Mouse (Mus musculus) brain, embryonic 14.5 days (tissue): Measurements from ENCODE around the gene Atf6b. TPM values are rescaled to one million over a fixed set of nuclear protein-coding genes. Genes with fewer than 3 reads are reported as not detected.

Experiments used
- DNase-seq: peaks from one replicate; pipeline ENCODE4 v3.0.0-alpha.2; 2011; ENCODE audit warnings: low read depth
- CTCF ChIP-seq: fragments of 200-500 bp; IDR thresholded peaks from 2 replicates; pipeline ENCODE4 v1.5.1; 2012; ENCODE audit warnings: inconsistent platforms, mild to moderate bottlenecking, moderate library complexity, borderline replicate concordance; ENCODE audit not compliant: insufficient read depth, insufficient read length; ENCODE audit errors: extremely low read depth
- POLR2A ChIP-seq: fragments of 200-500 bp; IDR thresholded peaks from 2 replicates; pipeline ENCODE4 v1.6.1; 2012; ENCODE audit warnings: mild to moderate bottlenecking, inconsistent platforms, borderline replicate concordance; ENCODE audit not compliant: poor library complexity, insufficient read depth, insufficient read length, severe bottlenecking; ENCODE audit errors: extremely low read depth
- polyA plus RNA-seq: library from polyadenylated mRNA; depleted of rRNA; stranded (reverse); fragments of >200 nt; gene quantifications from 2 replicates; pipeline ENCODE4 v1.2.3, GENCODE M21; 2012

Gene Atf6b
- polyA plus RNA-seq, 1 experiment = 113 TPM

DNA sequence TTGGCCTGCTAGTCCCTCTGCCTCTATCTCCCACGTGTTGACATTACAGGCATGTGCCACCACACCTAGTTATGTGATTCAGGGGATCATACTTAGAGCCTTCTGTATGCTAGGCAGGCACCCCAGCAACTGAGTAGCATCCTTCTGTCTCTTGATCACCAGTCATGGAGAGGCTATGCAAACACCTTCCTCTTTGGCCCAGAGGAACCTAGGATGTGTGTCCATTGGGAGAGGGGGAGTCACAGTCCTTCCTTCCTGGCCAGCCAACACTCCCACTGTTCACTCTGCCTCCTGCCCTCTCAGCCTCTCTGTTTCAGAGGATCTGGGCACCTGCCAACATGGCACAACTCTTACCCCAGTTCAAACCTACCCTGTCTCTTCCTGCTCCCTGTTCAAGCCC lies 16.6 kb downstream of the Atf6b start:
- TF ChIP-seq POLR2A = no peak
- no peak for TF ChIP-seq CTCF
- no peak for DNase-seq

DNA sequence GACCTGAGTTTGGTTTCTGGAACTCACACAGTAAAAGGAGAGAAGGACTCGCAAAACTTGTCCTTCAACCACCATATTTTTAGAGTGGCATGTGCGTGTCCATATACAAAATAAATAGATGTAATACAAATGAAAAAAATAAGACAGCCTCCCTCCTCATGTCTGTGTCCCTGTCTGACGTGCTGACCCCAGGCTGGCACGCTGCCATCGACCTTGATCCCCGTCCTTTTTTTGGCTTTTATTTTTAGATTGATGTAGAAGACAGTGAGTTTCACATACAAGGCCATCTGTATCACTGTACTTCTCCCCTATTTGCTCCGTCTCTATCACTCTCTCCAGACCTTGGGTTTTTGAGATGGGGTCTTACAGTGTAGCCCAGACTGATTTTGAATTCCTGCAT lies 17.5 kb downstream of the Atf6b start:
- DNase-seq = no peak
- no peak for TF ChIP-seq CTCF
- TF ChIP-seq POLR2A = no peak

DNA sequence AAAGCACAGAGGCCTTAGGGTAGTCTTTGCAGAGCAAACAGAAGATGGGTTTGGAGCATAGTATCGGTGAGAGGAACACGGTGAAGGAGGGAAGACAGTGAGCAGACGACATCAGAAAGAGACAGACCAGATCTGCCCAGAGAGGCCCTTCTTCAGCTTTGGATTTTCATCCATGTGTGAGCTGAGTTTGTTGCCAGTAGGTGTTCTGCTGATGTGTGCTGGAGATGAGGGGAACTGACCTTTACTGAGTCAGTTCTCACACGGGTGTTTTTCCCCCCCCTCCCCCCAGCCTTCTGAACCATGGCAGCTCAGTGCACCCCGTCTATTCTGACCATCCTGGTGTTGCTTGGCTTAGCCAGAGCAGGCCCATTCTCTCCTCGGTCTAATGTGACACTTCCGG lies 23.3 kb downstream of the Atf6b start, which contains the start of gene Tnxb:
Gene Tnxb (plus strand): TSS at position 301 of the 400 bp plus-strand sequence.
- no peak for DNase-seq
- no peak for TF ChIP-seq POLR2A
- TF ChIP-seq CTCF = no peak

- TF ChIP-seq CTCF = no peak; the same call in 1 of the 2 replicates
- no peak for TF ChIP-seq POLR2A
- DNase-seq = no peak
Observed at GRCm38 (mm10) chr17:34671151-34672066, 24.5 kb downstream of the Atf6b start.

DNA sequence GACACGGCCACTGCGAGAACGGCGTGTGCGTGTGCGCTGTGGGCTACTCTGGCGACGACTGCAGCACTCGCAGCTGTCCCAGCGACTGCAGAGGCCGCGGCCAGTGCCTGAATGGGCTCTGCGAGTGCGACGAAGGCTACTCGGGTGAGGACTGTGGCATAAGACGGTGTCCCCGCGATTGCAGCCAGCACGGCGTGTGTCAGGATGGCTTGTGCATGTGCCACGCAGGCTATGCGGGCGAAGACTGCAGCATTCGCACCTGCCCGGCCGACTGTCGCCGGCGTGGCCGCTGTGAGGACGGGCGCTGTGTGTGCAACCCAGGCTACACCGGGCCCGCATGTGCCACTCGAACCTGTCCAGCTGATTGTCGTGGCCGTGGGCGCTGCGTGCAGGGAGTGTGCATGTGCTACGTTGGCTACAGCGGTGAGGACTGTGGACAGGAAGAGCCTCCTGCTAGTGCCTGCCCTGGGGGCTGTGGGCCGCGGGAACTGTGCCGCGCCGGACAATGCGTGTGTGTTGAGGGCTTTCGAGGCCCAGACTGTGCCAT lies 25.4 kb downstream of the Atf6b start:
- DNase-seq = no peak
- no peak for TF ChIP-seq POLR2A

DNA sequence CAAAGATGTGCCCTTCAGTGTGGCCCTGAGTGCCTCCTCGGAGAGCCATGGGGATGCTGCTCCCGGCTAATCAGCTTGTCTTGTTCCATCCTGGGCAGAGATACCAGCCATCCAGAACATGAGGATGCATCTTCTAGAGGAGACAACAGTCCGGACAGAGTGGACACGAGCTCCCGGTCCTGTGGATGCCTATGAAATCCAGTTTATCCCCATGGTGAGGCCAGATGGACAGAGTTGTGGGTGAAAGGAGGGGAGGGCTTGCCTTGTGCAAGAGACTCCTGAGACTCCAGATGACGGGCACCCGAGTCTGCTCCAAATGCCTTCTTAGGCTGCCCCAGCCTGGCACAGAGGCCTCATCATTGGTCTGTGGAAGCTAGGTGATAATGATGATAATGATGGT lies 26.2 kb downstream of the Atf6b start:
- TF ChIP-seq POLR2A (no peak), CTCF (no peak)
- no peak for DNase-seq

GRCm38 (mm10) chr17:34674524-34675204 lies 27.7 kb downstream of the Atf6b start:
- TF ChIP-seq CTCF = no peak
- no peak for TF ChIP-seq POLR2A
- DNase-seq = no peak

DNA sequence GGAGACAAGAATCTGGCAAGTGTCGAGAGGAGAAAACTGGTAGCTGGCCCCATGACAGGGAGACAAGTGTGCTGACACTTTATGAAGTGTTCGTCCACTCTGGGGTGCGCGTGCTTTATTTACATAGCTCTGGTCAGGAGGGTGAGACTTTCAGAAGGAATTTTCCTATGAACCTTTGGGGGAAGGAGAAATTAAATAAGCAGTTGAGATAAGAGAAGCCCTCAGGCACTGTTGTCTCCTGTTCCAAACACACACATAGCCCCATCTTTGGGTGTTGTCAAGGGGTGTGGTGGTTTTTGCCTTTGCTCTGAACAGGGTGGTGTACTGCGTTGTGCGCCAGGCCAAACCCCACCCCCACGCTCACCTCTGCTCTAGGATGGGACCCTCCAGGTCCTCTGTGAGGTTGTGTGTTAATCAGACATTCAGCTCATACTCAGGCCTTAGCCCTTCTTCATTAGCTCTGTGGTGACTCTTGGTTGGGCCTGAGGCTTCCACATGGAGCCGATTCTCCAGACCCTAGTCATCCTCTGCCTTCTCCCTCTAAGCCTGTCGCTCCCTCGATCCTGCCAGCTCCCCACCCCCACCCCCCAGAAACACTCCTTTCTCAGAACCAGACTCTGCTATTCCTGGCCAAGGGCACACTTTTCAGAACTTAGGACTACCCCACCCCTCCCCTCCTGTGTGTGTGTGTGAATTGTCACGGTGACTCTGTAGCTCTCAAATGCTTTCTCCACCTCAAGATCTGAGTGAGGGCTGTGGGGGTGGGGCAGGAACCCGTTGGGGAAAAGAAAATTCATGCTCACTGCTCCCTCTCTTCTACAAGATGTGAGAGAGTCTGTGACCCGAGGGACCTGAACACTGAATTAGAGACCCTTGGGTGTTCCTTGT lies 28.5 kb downstream of the Atf6b start:
- no peak for DNase-seq
- no peak for TF ChIP-seq POLR2A
- no peak for TF ChIP-seq CTCF

- no peak for DNase-seq
- TF ChIP-seq CTCF (no peak), POLR2A (no peak)
Observed at GRCm38 (mm10) chr17:34676093-34676460, 29.1 kb downstream of the Atf6b start.

GRCm38 (mm10) chr17:34676671-34677070 lies 29.7 kb downstream of the Atf6b start:
- TF ChIP-seq CTCF (no peak), POLR2A (no peak)
- DNase-seq = no peak

DNA sequence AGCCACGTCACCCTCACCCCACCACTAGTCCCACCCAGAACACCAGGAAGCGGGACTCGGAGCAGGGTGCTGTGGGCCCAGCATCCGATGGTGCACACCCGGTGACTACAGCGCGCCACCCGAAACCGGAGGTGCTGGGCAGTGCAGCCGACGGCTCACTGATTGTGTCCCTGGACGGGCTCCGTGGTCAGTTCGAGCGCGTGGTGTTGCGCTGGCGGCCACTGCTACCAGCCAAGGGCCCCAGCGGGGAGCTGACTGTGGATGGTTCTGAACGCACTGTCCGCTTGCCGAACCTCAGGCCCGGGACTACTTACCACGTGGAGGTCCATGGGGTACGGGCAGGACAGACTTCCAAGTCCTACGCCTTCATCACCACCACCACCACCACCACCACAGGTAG lies 33.2 kb downstream of the Atf6b start:
- no peak for TF ChIP-seq POLR2A
- TF ChIP-seq CTCF = no peak
- no peak for DNase-seq

DNA sequence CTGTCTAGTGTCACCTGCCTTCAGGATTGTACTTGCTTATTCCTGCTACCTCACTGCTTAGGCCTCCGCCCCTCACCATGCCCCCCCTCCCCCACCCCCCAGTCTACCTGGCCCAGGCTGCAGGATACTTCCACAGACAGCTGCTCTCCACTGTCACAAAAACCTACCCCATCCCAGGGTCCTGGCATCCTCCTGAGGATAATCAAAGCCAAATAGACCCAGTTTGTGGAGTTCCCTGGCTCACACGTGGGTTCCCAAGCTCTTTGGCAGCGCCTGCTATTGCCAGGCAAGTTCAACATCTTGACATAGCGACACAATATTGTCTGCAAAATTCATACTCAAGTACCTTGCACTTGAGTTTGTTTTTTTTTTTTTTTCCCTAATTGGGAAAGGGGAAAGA lies 33.7 kb downstream of the Atf6b start:
- no peak for DNase-seq
- TF ChIP-seq POLR2A (no peak), CTCF (no peak)
